Mouse (Mus musculus) heart, embryonic 16.5 days (tissue): ENCODE measurements around the gene Rnf128. TPM values are rescaled to one million over a fixed set of nuclear protein-coding genes. Genes with fewer than 3 reads are reported as not detected.

Source experiments
- ATAC-seq: fragments of 200-750 bp; cut with Nextera tagmentation; replicated peaks from 2 replicates; pipeline ENCODE4 v1.8.0; 2017; ENCODE audit warnings: moderate number of reproducible peaks; ENCODE audit not compliant: insufficient read depth, low FRiP score; ENCODE audit errors: extremely low read depth
- H3K27ac ChIP-seq: fragments of 300-500 bp; sonication (generic); 2 replicates; pipeline ENCODE4 v1.5.1; 2014; ENCODE audit warnings: mild to moderate bottlenecking, low read length, control low read depth, moderate library complexity
- H3K27me3 ChIP-seq: fragments of 300-500 bp; sonication (generic); 2 replicates; pipeline ENCODE4 v1.6.1; 2014; ENCODE audit warnings: low read length, mixed read lengths; ENCODE audit not compliant: control insufficient read depth, insufficient read depth
- H3K36me3 ChIP-seq: fragments of 300-500 bp; sonication (generic); 2 replicates; pipeline ENCODE4 v1.6.1; 2014; ENCODE audit not compliant: control insufficient read depth, insufficient read depth
- H3K4me1 ChIP-seq: fragments of 300-500 bp; sonication (generic); 2 replicates; pipeline ENCODE4 v1.6.1; 2014; ENCODE audit warnings: low read length, mixed read lengths; ENCODE audit not compliant: control insufficient read depth, insufficient read depth
- H3K4me2 ChIP-seq: fragments of 300-500 bp; sonication (generic); 2 replicates; pipeline ENCODE4 v1.6.1; 2014; ENCODE audit warnings: low read depth, mild to moderate bottlenecking, control low read depth, low read length
- H3K4me3 ChIP-seq: fragments of 300-500 bp; sonication (generic); 2 replicates; pipeline ENCODE4 v1.5.1; 2014; ENCODE audit warnings: mild to moderate bottlenecking, control low read depth, low read length
- H3K9ac ChIP-seq: fragments of 300-500 bp; sonication (generic); 2 replicates; pipeline ENCODE4 v1.6.1; 2014; ENCODE audit warnings: low read length, control low read depth
- H3K9me3 ChIP-seq: fragments of 300-500 bp; sonication (generic); replicated peaks from 2 replicates; pipeline ENCODE4 v1.6.1; 2016; ENCODE audit warnings: low read length; ENCODE audit not compliant: control insufficient read depth
- WGBS: fragments of 180-500 bp; shearing (Covaris S2); extraction: QIAGEN DNeasy Blood & Tissue Kit; methylation state at CpG from one replicate; pipeline ENCODE4 v1.1.7; 2014; 5-methylcytosine and 5-hydroxymethylcytosine counted together
- polyA plus RNA-seq: library from polyadenylated mRNA; unstranded; fragments of >200 nt; fragmentation: Nextera tagmentation; extraction: Ambion mirVana; gene quantifications from 2 replicates; pipeline ENCODE4 v1.2.1, GENCODE M21; 2015

The Rnf128 gene
- polyA plus RNA-seq = 36.0 and 37.1 TPM in 2 replicates

GRCm38 (mm10) chrX:139562925-139563461, at the start of gene Rnf128:
Rnf128 (plus strand) TSS chrX:139563316.
- WGBS = 63% methylated on average over 8 of the region's 8 CpGs

GRCm38 (mm10) chrX:139516156-139516555, 47.0 kb upstream of the Rnf128 start:
- Histone ChIP-seq H3K9ac (no peak overlapping the region), H3K27me3 (no peaks in the 10 kb centered on the region), H3K4me3 (no peak overlapping the region), H3K27ac (no peak overlapping the region), H3K9me3 (no peaks in the 10 kb centered on the region), H3K36me3 (no peaks in the 10 kb centered on the region), H3K4me2 (no peak overlapping the region), H3K4me1 (no peaks in the 10 kb centered on the region)
- WGBS = 80% methylated on average over 2 of the region's 2 CpGs
- no peak for ATAC-seq

More at GRCm38 (mm10) chrX:139562925-139563461, at the start of gene Rnf128:
- no peaks in the 10 kb centered on the region for H3K27me3 ChIP-seq
- H3K4me1 ChIP-seq = no peaks in the 10 kb centered on the region
- ATAC-seq = no peak
- no peak within 1 kb of the TSS for H3K27ac ChIP-seq
- no peak within 1 kb of the TSS for H3K4me2 ChIP-seq
- no peak within 1 kb of the TSS for H3K4me3 ChIP-seq
- no peaks in the 10 kb centered on the region for H3K9me3 ChIP-seq
- H3K9ac ChIP-seq = no peak within 1 kb of the TSS
- no peaks in the 10 kb centered on the region for H3K36me3 ChIP-seq

GRCm38 (mm10) chrX:139519251-139519650, 43.9 kb upstream of the Rnf128 start:
- no peak overlapping the region for H3K4me3 ChIP-seq
- H3K4me2 ChIP-seq = no peak overlapping the region
- H3K27ac ChIP-seq = no peak overlapping the region
- no peak for ATAC-seq
- H3K9me3 ChIP-seq = no peaks in the 10 kb centered on the region
- H3K9ac ChIP-seq = no peak overlapping the region
- no peaks in the 10 kb centered on the region for H3K36me3 ChIP-seq
- WGBS = 73% methylated on average over 2 of the region's 2 CpGs
- H3K4me1 ChIP-seq = no peaks in the 10 kb centered on the region
- H3K27me3 ChIP-seq = no peaks in the 10 kb centered on the region

GRCm38 (mm10) chrX:139524303-139525091, 38.6 kb upstream of the Rnf128 start:
- Histone ChIP-seq H3K4me3 (no peak overlapping the region), H3K4me2 (no peak overlapping the region), H3K36me3 (no peaks in the 10 kb centered on the region), H3K4me1 (no peaks in the 10 kb centered on the region), H3K9me3 (no peaks in the 10 kb centered on the region; the same call in 1 of the 2 replicates), H3K9ac (no peak overlapping the region), H3K27me3 (no peaks in the 10 kb centered on the region), H3K27ac (no peak overlapping the region)
- 62% methylated on average over 5 of the region's 5 CpGs for WGBS
- ATAC-seq = no peak

- ATAC-seq = no peak
- H3K4me1 ChIP-seq = no peaks in the 10 kb centered on the region
- H3K36me3 ChIP-seq = no peaks in the 10 kb centered on the region
- H3K4me3 ChIP-seq = no peak overlapping the region
- no peak overlapping the region for H3K9ac ChIP-seq
- 80% methylated on average over 2 of the region's 2 CpGs for WGBS
- no peak overlapping the region for H3K27ac ChIP-seq
- H3K4me2 ChIP-seq = no peak overlapping the region
- H3K9me3 ChIP-seq = no peaks in the 10 kb centered on the region; the same call in 1 of the 2 replicates
- H3K27me3 ChIP-seq = no peaks in the 10 kb centered on the region
These were observed 37.4 kb upstream of the Rnf128 start for GRCm38 (mm10) chrX:139525724-139526123.

- WGBS = 51% methylated on average over 4 of the region's 4 CpGs
- Histone ChIP-seq H3K27me3 (no peaks in the 10 kb centered on the region), H3K4me3 (no peak overlapping the region), H3K4me1 (no peaks in the 10 kb centered on the region), H3K9ac (no peak overlapping the region), H3K9me3 (no peaks in the 10 kb centered on the region; the same call in 1 of the 2 replicates), H3K36me3 (no peaks in the 10 kb centered on the region), H3K4me2 (no peak overlapping the region), H3K27ac (no peak overlapping the region)
- no peak for ATAC-seq
These were observed 36.1 kb upstream of the Rnf128 start for GRCm38 (mm10) chrX:139526984-139527383.

GRCm38 (mm10) chrX:139529678-139530077, 33.4 kb upstream of the Rnf128 start:
- Histone ChIP-seq H3K36me3 (no peaks in the 10 kb centered on the region), H3K27ac (no peak overlapping the region), H3K4me1 (no peaks in the 10 kb centered on the region), H3K9me3 (no peaks in the 10 kb centered on the region; the same call in 1 of the 2 replicates), H3K9ac (no peak overlapping the region), H3K27me3 (no peaks in the 10 kb centered on the region), H3K4me3 (no peak overlapping the region), H3K4me2 (no peak overlapping the region)
- ATAC-seq = no peak

- WGBS = 78% methylated on average over 4 of the region's 4 CpGs
- H3K4me1 ChIP-seq = no peaks in the 10 kb centered on the region
- no peak for ATAC-seq
- no peak overlapping the region for H3K4me3 ChIP-seq
- H3K36me3 ChIP-seq = no peaks in the 10 kb centered on the region
- no peak overlapping the region for H3K9ac ChIP-seq
- H3K27me3 ChIP-seq = no peaks in the 10 kb centered on the region
- H3K4me2 ChIP-seq = no peak overlapping the region
- H3K9me3 ChIP-seq = no peaks in the 10 kb centered on the region
- H3K27ac ChIP-seq = no peak overlapping the region
These were observed 30.8 kb upstream of the Rnf128 start for GRCm38 (mm10) chrX:139532293-139532692.

GRCm38 (mm10) chrX:139537641-139538397, 25.3 kb upstream of the Rnf128 start:
- Histone ChIP-seq H3K4me2 (no peak overlapping the region), H3K9ac (no peak overlapping the region), H3K27ac (no peak overlapping the region), H3K4me3 (no peak overlapping the region), H3K27me3 (no peaks in the 10 kb centered on the region), H3K4me1 (no peaks in the 10 kb centered on the region), H3K9me3 (no peaks in the 10 kb centered on the region), H3K36me3 (no peaks in the 10 kb centered on the region)
- 80% methylated on average over 5 of the region's 5 CpGs for WGBS
- ATAC-seq = no peak
